Mouse (Mus musculus): Measurements from ENCODE around the gene Ulk4.
"Not testable (repeated sequence)": the region's sequence is repeated elsewhere in the genome, so short reads cannot be mapped to it uniquely, and the experiment has no call there.

Gene Ulk4

DNA sequence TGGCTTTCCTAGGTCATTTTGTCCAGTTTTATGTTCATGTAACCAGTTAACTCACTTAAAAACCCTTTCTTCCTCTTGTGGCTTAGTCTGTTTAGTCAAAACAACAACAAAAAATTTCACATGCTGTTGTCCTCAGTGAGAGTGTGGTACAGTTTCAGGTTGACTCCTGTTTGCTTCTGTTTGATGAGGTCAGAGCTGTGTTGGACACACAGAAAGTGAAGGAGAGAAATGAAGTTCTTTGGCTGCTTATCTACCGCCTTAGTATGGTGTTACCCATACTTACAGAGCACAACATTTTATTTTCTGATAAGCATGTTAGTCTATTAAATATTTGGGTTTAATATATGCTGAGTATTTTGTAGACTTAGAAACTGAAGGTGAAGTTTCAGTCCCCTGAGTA, 333.2 kb downstream of the Ulk4 start:
- in situ Hi-C loops (cut with MboI, MseI), result no loop called here

DNA sequence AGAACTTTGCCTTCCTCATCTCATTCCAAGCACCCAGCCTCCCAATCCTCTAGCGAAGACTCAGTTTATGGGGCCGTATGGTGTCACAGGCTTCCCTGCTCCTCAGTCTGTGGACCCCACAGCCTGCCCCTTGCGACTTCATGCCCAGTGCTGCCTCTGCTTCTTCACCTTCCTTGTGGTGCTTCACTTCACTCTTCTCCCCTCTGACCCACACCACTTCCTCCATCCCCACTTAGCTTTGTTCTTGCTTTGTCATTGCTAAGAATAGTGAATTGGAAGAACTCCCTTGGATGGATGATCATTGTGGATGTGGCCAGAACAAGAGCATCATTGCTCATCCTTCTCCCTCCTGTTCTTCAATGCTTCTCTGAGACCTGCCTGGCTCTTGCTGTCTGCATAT, 336.1 kb downstream of the Ulk4 start:
- in situ Hi-C loops (cut with MboI, MseI), result no loop called here

DNA sequence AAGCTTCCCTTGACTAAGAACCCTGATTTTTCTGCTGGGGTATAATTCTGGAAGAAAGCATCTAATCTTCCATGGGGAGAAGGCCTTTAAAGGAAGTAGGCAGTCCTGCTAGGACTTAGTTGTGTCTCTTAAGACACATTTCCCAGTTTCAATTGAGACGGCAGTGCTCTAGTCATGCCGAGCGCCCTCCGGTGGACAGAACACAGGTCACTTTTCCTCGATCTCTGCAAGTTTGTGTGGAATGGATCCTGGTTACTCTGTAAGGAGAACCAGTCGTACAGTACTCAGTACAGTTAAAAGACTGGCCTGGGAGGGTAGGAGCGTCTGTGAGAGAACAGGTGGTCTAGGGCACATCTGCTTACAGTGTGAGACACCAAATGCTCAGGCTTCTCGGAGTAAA, 340.6 kb downstream of the Ulk4 start:
- in situ Hi-C loops (cut with MboI, MseI), result loop anchor here (10.0 kb wide), 2 partner anchors 352 to 362 kb away; partner anchors contain the start of gene Rpl14 (in 1 of the 2)

DNA sequence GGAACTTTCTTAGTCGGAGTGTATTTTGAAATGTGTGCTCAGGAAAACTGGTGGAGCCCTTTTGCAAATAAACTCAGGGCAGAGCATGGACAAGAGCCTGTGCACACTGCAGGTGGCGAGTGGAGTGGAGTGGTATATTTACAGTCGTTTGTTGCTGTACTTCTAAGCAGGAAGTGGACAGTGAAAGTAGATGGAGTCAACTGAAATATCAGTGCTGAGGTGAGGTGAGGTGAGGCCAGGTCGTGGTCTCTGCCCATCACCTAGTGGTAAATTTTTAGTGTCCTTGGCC, 341.4 kb downstream of the Ulk4 start:
- in situ Hi-C loops (cut with MboI, MseI), result loop anchor here (10.0 kb wide), 2 partner anchors 351 to 361 kb away; partner anchors contain the start of gene Rpl14 (in 1 of the 2)

DNA sequence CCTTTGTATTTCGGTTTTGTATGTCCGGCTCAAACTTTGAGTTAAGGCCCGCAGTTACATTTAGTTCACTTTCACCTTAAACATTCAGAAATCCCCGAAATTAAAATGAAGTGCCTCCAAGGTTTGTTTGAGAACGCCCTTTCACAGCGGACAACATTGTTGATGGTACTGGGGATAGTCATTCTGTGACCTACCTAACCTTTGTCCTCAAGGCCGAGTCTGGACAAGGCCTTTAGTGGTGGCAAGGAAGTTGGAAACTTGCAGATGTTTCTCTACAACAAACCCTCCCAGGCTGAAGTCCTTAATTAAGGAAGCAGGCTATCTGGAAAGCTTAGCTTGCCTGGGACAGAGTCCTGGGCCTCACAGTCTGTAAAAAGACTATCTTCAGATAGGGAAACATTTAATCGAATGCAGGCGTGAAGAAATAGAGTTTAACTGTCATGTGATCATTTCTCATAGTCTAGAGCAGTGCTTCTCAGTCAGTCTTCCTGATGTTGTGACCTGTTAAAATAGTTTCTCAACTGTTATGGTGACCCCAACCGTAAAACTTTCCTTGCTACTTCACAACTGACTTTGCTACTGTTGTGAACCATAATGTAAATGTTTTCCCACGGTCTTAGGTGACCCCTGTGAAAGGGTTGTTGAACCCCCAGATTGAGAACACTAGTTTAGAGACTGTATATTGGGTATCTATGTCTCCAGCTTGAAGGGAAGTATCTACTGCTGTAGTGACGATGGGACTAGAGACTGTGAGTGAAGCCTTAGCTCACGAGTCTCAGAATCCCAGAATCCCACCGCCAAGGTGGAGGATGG, 342.0 kb downstream of the Ulk4 start:
- in situ Hi-C loops (cut with MboI, MseI), result loop anchor here (10.0 kb wide), 2 partner anchors 350 to 360 kb away; partner anchors contain the start of gene Rpl14 (in 1 of the 2)

DNA sequence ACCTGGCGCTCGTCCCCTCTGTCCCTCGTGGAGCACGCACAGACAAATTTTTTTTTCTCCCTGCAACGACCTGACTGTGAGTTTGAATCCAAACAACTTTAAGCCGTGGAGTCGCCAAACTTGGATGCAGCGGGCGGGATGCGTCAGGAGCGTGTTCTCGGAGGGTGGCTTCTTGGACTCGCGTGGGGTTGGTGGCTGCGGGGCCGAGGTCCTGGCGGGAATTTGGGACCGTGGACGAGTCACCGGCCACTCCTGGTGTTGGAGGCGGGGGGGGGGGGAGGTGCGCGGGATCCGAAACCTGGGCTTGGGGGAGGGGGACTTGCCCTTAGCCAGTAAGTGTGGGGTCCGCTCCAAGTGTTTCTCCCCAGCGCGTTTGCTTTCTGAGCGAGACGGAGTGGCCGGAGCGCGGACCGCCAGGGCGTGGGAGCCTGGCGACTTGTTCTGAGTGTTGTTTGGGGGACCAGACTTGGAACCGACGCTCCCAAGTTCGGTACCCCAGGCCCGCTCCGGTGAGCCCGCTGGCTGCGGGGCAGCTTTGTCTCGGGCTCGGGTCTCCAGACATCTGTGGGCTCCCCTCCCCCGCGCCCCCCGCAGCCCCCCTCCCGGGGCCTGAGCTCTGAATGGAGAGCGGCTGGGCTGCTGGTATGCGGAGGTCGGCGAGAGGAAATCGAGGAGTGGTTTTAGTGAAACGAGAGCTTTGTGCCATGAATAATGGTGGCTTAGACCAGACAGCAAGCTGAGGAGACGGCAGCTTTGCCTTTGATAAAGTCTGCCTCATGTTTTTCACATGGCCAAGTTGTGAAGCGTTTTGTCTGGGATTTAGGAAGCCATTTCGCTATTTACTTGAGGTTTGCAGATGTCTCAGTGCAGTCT, 342.9 kb downstream of the Ulk4 start:
- in situ Hi-C loops (cut with MboI, MseI), result loop anchor here (10.0 kb wide), 2 partner anchors 349 to 359 kb away; partner anchors contain the start of gene Rpl14 (in 1 of the 2)

DNA sequence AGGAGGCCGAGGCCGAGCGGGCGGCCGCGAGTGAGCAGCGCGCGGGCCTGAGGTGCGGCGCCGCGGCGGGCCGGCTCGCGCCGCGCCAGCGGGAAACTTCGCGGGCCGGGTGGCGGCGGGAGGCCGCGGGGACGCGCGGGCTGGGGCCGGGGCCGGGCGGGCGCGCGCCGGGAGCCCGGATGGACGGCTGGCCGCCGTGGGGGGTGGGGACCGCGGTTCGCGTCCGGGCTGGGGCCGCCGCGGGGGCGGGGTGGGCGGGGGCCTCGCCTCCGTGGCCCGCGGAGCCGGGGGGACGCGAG, 343.5 kb downstream of the Ulk4 start:
- in situ Hi-C loops (cut with MboI, MseI), result loop anchor here (10.0 kb wide), 2 partner anchors 349 to 359 kb away; partner anchors contain the start of gene Rpl14 (in 1 of the 2)

DNA sequence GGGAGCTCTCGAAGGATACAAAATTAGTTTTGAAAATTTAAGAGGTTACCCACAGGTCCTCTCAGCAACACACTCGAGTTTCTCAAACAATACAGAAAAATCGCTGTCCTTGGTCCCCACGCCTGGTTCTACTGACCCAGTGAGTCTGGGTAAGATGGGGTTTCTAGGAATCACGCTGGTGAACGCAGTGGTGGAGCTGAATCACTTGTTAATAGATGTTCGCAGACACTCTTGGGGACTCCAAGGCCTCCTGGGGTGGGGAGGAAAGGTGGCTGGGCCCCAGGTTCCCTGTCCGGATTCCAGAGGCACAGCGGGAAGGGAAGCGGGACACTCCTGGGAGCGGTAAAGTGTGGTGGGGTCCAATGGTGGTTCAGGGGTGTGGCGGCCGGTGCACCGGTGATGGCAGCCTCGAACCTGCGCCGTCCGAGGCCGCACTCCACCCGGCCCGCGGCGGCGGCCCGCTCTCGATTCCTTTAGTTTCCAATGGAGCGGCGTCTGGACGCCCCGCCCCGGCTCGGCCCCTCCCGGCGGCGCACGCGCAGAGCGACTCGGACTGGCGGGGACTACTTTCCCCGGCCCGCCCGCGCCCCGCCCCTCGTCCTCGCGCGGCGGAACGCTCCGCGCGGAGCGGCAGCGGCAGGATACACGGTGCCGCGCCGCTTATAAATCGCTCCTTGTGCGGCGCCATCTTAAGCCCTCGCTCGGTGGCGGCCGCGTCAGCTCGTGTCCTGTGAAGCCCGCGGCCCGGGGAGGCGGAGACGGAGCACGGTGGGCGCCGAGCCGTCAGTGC, 344.0 kb downstream of the Ulk4 start:
- in situ Hi-C loops (cut with MboI, MseI), result loop anchor here (10.0 kb wide), 2 partner anchors 348 to 358 kb away; partner anchors contain the start of gene Rpl14 (in 1 of the 2)

DNA sequence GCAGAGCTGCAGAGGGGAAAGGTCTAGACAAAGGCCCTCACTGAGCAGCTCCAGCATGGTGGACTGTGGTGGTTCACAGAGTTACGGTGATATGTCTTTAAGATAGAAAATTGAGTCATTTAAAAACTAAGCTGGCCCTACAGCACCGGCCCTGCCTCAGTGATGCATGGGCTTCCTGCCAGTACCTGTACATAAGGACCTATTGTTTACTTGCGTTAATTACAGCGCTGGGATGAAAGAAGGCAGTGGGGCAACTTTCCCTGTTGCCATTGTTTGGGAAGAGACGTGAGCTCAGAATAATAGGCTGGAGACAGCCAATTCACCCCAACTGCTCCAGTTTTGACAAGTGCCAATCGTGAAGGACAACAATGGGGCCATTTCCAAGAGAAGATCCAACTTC, 344.6 kb downstream of the Ulk4 start:
- in situ Hi-C loops (cut with MboI, MseI), result loop anchor here (10.0 kb wide), 2 partner anchors 348 to 358 kb away; partner anchors contain the start of gene Rpl14 (in 1 of the 2)

DNA sequence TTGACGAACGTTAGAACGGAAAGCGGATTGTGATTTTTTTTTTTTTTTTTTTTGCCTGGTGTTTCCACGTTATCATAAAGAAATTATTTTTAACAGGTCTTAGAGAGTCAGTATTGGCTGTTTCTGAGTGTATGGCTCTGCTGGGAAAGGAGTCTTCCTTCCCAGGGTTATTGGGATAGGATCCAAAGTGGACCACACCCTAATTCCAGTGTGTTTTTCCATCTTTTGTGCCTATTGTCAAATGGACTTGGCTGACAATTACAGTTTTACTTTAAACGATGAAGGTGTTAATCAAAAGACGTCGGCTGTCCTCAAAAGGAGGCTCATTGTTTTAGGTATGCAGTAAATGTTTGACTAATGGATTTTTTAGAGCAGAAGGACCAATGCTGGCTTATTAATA, 346.2 kb downstream of the Ulk4 start:
- in situ Hi-C loops (cut with MboI, MseI), result loop anchor here (10.0 kb wide), 2 partner anchors 346 to 356 kb away; partner anchors contain the start of gene Rpl14 (in 1 of the 2)

DNA sequence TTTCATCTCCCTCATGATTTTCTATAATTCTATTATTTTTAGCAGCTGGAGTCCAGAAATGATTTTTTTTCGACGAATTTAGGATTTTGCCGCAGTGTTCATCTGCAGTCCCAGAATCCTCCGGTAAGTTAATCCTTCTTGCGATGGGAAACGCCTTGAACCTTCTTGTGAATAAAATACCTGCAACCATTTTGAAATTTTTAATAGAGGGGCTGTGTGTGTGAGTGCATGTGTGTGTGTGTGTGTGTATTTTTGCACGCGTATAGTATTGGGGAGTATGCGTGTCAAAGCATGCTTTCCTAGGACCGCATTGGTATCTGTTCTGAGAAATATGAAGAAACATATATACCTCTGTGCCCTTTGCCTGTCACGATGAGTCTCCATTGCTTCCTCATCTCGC, 347.0 kb downstream of the Ulk4 start:
- in situ Hi-C loops (cut with MboI, MseI), result loop anchor here (10.0 kb wide), 2 partner anchors 345 to 355 kb away; partner anchors contain the start of gene Rpl14 (in 1 of the 2)

DNA sequence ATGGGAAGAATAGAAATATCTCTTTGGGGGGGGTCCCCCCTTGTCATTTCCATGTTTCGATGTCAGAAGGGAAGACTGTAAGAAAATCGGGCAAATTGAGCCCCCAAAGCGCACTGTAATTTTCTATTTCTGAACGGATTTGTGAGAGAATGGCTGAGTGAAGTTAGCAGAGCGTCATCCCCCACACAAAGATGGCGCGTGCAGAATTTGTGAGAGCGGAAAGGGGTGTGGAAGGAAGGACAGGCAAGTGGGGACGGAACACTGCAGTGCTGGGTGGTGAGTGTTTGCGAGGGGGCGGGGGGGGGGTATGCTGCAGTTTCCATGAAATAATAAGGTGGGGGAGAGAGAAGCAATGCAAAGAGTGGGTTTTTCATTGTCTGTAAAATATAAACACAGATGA, 347.9 kb downstream of the Ulk4 start, which contains the start of gene Ctnnb1:
Gene Ctnnb1 (plus strand): TSS at position 136 of the 400 bp plus-strand sequence.
- in situ Hi-C loops (cut with MboI, MseI), result loop anchor here in 1 of 2 experiments (10.0 kb wide), 1 partner anchor 914 kb away; no protein-coding TSS in a partner anchor

DNA sequence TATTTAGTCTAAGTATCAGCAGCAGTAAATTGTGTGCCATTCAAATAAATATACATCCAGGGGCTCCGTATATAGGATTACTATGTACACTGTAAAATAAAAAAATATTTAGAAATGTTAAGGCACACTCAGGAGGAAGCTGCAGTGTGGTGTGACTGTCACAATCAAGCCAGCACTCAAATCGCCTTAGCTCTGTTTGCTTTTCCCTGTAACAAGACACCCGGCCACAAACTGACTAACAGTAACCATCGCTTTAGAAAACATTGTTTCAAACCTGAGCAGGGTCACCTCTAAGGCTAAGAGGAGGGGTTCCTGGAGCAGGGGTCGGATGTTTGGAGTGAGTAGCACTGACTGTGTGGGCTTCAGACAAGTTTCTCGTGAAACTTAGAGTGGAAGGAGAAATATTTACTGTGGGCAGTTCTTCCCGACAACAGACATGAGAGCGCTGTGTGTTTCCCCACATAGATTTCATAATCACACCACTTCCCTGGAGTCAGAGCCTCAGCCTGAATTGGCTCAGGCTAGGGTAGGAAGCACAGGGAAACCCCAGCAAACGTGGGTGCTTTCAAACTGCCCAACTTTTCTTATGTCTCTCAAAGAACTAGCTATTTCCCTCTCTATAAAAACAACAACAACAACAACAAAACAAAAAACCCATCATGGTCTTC, 349.9 kb downstream of the Ulk4 start:
- in situ Hi-C loops (cut with MboI, MseI), result loop anchor here in 1 of 2 experiments (10.0 kb wide), 1 partner anchor 912 kb away; no protein-coding TSS in a partner anchor

DNA sequence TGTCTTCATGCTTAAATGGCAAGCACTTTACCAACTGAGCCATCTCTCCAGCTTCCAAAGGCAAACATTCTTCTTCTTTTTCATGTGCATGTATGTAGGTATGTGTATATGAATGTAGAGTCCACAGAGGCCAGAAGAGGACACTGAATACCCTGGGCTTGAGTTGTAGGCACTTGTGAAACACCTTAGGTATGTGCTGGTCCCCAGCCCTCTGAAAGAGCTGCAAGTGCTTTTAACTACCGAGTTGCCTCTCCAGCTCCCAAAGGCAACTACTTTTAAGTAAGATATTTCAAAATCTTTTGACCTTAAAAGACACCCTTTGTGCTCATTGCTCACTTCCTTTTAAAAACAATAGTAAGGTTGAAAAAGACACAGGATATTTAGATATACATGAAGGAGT, 350.9 kb downstream of the Ulk4 start:
- in situ Hi-C loops (cut with MboI, MseI), result loop anchor here in 1 of 2 experiments (10.0 kb wide), 1 partner anchor 911 kb away; no protein-coding TSS in a partner anchor

DNA sequence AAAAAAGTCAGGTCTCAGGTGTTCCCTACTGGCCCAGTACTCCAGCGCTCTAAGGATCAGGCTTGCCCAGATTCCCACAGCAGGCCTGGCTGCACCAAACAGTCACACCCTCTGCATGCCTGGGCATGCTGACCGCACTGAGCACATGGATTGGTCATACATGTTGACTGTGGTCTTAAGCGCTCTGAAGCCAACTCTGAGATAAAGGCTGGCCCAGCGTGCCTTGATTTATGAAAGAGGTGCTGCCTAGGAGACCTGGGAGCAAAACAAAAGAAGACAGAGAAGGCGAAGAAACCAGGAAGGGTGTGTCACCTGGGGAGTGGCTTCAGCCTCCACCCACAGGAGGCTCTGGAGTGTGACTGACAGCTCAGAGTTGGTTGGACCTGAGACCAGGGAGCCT, 357.9 kb downstream of the Ulk4 start:
- in situ Hi-C loops (cut with MboI, MseI), result no loop called here

DNA sequence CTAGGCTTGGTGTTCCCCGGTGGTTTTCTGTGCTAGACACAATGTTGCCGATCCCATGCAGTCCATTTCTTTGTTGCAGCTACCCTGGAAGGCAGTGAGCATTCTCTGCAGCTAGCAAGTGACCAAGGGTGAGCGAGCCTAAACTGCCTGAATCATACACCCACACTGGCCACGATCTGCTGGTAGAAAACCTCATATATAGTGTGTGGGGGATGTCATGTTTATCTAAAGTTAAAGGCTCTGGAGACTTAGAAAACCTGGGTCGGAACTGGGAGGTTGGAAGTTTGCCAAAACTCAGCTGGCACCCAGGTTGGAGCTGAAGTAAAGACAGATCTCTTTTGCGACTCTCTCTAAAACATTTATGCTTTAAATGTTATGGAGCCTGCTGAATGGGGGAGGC, 358.4 kb downstream of the Ulk4 start:
- in situ Hi-C loops (cut with MboI, MseI), result no loop called here

DNA sequence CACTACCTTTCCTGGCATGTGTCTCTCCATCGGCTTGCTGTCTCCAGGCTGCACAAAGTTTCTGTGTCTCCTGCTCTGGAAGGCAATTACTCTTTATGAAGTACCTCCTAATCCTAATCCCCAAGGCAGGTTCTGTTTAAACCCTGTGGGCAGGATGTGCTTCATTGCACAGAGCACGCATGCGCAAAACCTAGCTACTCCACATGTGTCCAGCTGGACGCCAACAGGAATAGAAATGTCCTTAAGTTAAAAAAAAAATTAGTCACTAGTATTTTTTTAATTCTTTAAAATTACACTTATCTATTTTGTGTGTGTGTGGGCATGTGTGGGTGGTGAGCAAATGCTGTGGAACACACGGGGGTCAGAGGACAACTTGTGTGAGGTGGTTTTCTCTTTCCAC, 358.8 kb downstream of the Ulk4 start:
- in situ Hi-C loops (cut with MboI, MseI), result no loop called here

DNA sequence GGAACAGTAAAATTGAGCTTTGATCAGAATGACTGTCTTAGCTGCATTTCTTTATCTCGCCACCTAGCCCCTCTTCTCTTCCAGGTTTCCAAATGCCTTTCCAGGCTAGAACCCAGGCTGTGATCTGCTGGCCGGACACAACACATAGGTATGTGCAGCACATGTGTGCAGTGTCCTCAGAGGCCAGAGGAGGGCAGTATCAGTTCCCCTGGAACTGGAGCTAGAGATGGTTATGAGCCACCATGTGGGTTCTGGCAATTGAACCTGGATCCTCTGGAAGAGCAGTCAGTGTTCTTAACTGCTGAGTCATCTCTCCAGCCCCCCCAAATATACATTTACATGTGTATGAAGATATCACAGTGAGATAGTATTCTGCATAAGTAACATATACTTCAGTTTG, 359.4 kb downstream of the Ulk4 start:
- in situ Hi-C loops (cut with MboI, MseI), result not testable (repeated sequence)

DNA sequence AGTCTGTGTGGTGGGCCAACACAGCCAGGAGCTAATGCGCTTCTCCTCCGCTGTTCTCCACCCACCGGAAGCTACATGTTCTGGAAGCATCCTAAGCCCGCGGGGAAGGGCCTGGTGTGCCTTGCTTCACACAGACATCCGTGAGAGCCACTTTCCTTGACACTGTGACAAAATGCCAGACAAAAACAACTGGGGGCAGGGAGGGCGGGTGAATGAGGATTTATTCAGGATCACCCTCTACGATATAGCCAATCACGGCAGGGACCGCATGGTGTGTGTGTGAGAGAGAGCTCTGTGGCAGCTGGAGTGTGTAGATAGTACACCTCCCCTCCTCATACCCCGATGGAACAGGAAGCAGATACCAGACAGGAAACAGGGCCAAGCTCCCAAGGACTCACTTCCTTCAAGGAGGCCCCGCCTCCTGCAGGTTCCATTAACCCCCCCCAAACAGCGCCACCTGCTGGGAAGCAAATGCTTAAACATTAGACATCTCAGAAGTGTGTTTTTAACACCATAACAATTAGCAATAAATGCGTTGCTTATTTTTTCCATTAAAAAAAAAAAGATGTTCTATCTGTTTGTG, 362.0 kb downstream of the Ulk4 start:
- in situ Hi-C loops (cut with MboI, MseI), result no loop called here

DNA sequence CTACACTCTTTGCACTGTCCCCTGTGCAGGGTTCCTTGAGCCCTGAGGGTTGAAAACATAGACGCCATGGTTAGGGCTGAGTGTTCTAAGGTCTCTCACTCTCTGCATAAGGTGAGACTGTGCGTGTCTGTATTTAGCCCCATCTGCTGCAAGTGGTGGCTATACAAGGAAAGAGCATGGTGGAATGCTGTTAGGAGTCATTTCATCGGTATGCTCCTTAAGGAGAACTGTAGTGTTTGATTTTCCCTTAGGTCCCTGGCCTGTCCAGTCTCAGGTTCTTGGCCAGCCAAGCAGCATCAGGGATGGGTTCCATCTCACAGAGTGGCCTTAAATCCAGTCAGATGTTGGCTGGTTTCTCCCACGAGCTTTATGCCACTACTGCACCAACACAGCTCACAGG, 362.6 kb downstream of the Ulk4 start:
- in situ Hi-C loops (cut with MboI, MseI), result no loop called here

Measured in T-helper 17 cell (primary cell).